25 mouse cellular contexts compared by ENCODE assay signal in genomic region chr10:76046754-76047153, GRCm38 (mm10). TPM values are rescaled to one million over a fixed set of nuclear protein-coding genes. Genes with fewer than 3 reads are reported as not detected.
DNase-seq lines count a peak whose midpoint lies in the region; ATAC-seq and TF ChIP-seq lines count a peak whose summit lies in the region.
"Had no signal": no experiment of that assay in that cellular context is flagged by ENCODE, and none has a peak within 500 bp of the region (broad histone marks: within the 10 kb centered on the region; RNA-seq: fewer than 3 reads in every experiment).

No protein-coding gene starts in this region.

- no peak for TF ChIP-seq CTCF in stomach, postnatal 0 days (IDR thresholded peaks at IDR 0.05; ENCODE audit: low read depth)
- TF ChIP-seq CTCF in liver, embryonic 14.5 days (IDR thresholded peaks at IDR 0.05; ENCODE audit: low read depth) = no peak

- no peak overlapping the region for H3K27ac ChIP-seq in stomach, embryonic 15.5 days
- H3K27ac ChIP-seq in stomach, postnatal 0 days (replicated peaks) = no peak overlapping the region
- no peak overlapping the region for H3K27ac ChIP-seq in liver, embryonic 14.5 days
- no peak overlapping the region for H3K27ac ChIP-seq in neural tube, embryonic 15.5 days (replicated peaks)
- H3K27ac ChIP-seq: embryonic facial prominence, embryonic 10.5 days; embryonic facial prominence, embryonic 15.5 days; forebrain, embryonic 12.5 days; hindbrain, embryonic 10.5 days had no signal

- no peak overlapping the region for H3K4me2 ChIP-seq in stomach, embryonic 15.5 days
- no peak overlapping the region for H3K4me2 ChIP-seq in stomach, postnatal 0 days (replicated peaks; ENCODE audit: low read depth)
- H3K4me2 ChIP-seq in liver, embryonic 14.5 days (ENCODE audit: low read depth) = no peak overlapping the region; the same call in 1 of the 2 replicates
- no peak overlapping the region for H3K4me2 ChIP-seq in neural tube, embryonic 15.5 days
- H3K4me2 ChIP-seq: embryonic facial prominence, embryonic 15.5 days; forebrain, embryonic 12.5 days; midbrain, embryonic 11.5 days had no signal

- peak; percentile 21; the same call in 1 of the 2 replicates for ATAC-seq in stomach, embryonic 15.5 days (ENCODE audit: insufficient read depth, low FRiP score, low read depth)
- no peak for ATAC-seq in stomach, postnatal 0 days (ENCODE audit: low FRiP score, low TSS enrichment)
- peak; percentile 47; the same call in 1 of the 2 replicates for ATAC-seq in liver, embryonic 14.5 days (ENCODE audit: insufficient read depth)
- no peak for ATAC-seq in neural tube, embryonic 15.5 days (ENCODE audit: low FRiP score)
- ATAC-seq: forebrain, postnatal 0 days; hindbrain, embryonic 16.5 days; intestine, postnatal 0 days; midbrain, embryonic 16.5 days had no signal

- 4% methylated on average over 1 of the region's 1 CpGs for WGBS in stomach, embryonic 15.5 days
- WGBS in stomach, postnatal 0 days = 14% methylated on average over 1 of the region's 1 CpGs
- WGBS in liver, embryonic 14.5 days (ENCODE audit: insufficient replicate concordance) = 11% methylated on average over 1 of the region's 1 CpGs
- WGBS in neural tube, embryonic 15.5 days = 72% methylated on average over 1 of the region's 1 CpGs

- no peak for TF ChIP-seq EP300 in stomach, postnatal 0 days (optimal IDR thresholded peaks at IDR 0.05)
- TF ChIP-seq EP300 in liver, embryonic 14.5 days (IDR thresholded peaks at IDR 0.05; ENCODE audit: low read depth) = no peak

- H3K9ac ChIP-seq in stomach, embryonic 15.5 days = no peak overlapping the region
- H3K9ac ChIP-seq in stomach, postnatal 0 days (ENCODE audit: low read length) = no peak overlapping the region
- no peak overlapping the region for H3K9ac ChIP-seq in liver, embryonic 14.5 days (replicated peaks)
- no peak overlapping the region for H3K9ac ChIP-seq in neural tube, embryonic 15.5 days (replicated peaks)
- H3K9ac ChIP-seq: embryonic facial prominence, embryonic 15.5 days; forebrain, embryonic 12.5 days; forebrain, postnatal 0 days had no signal

- no peaks in the 10 kb centered on the region for H3K9me3 ChIP-seq in stomach, embryonic 15.5 days
- no peaks in the 10 kb centered on the region for H3K9me3 ChIP-seq in stomach, postnatal 0 days (ENCODE audit: control insufficient read depth, low read length)
- no peaks in the 10 kb centered on the region for H3K9me3 ChIP-seq in liver, embryonic 14.5 days (ENCODE audit: control insufficient read depth, low read length)
- H3K9me3 ChIP-seq in neural tube, embryonic 15.5 days (replicated peaks) = no peaks in the 10 kb centered on the region
- H3K9me3 ChIP-seq: embryonic facial prominence, embryonic 10.5 days; embryonic facial prominence, embryonic 15.5 days; forebrain, embryonic 12.5 days; hindbrain, embryonic 10.5 days had no signal

- DNase-seq in stomach, postnatal 0 days (ENCODE audit: low spot score) = no peak
- peak; percentile 61 for DNase-seq in Muller cell, postnatal 12 days (ENCODE audit: inconsistent ontology term)
- DNase-seq in liver, embryonic 14.5 days (ENCODE audit: low read depth in 3 of 3, low spot score in 3 of 3) = no peak
- DNase-seq in left cerebral cortex, adult 18-20 months (ENCODE audit: low spot score in 2 of 2) = no peak
- no peak for DNase-seq in ovary, postnatal 14 days (ENCODE audit: low spot score)
- DNase-seq: adrenal gland, adult 2 months; cerebellum, adult 2 months; cerebellum, postnatal 14 days; forebrain, postnatal 0 days; heart, postnatal 14 days; kidney, adult 9 months; kidney, postnatal 10 days; layer of hippocampus, postnatal 36 days; thymus, adult 18-20 months; thymus, postnatal 25 days had no signal

- no peaks in the 10 kb centered on the region for H3K27me3 ChIP-seq in stomach, embryonic 15.5 days (replicated peaks)
- H3K27me3 ChIP-seq in stomach, postnatal 0 days (ENCODE audit: control insufficient read depth, insufficient read depth, low read length) = no peaks in the 10 kb centered on the region
- H3K27me3 ChIP-seq in liver, embryonic 14.5 days (ENCODE audit: control insufficient read depth, insufficient read depth, low read length) = no peaks in the 10 kb centered on the region
- H3K27me3 ChIP-seq in neural tube, embryonic 15.5 days (replicated peaks) = no peaks in the 10 kb centered on the region
- H3K27me3 ChIP-seq: embryonic facial prominence, embryonic 15.5 days; forebrain, embryonic 12.5 days had no signal

- H3K4me3 ChIP-seq in stomach, embryonic 15.5 days (replicated peaks) = no peak overlapping the region
- H3K4me3 ChIP-seq in stomach, postnatal 0 days (ENCODE audit: low read depth, low read length) = no peak overlapping the region
- no peak overlapping the region for H3K4me3 ChIP-seq in liver, embryonic 14.5 days (ENCODE audit: insufficient read depth in 1 of 2, low read depth in 2 of 2, low read length in 2 of 2)
- no peak overlapping the region for H3K4me3 ChIP-seq in neural tube, embryonic 15.5 days (replicated peaks)
- H3K4me3 ChIP-seq: embryonic facial prominence, embryonic 10.5 days; embryonic facial prominence, embryonic 15.5 days; forebrain, embryonic 12.5 days; hindbrain, embryonic 10.5 days had no signal

- H3K36me3 ChIP-seq in stomach, embryonic 15.5 days = 0 out of 2 replicates have a peak, but pooled peaks cover 7% of the 10 kb centered on the region
- no peaks in the 10 kb centered on the region for H3K36me3 ChIP-seq in stomach, postnatal 0 days (ENCODE audit: control insufficient read depth, insufficient read depth, low read length)
- no peaks in the 10 kb centered on the region for H3K36me3 ChIP-seq in liver, embryonic 14.5 days (replicated peaks; ENCODE audit: control insufficient read depth, insufficient read depth, low read depth)
- H3K36me3 ChIP-seq in neural tube, embryonic 15.5 days = peaks cover 14% of the 10 kb centered on the region

- H3K4me1 ChIP-seq in stomach, embryonic 15.5 days = no peaks in the 10 kb centered on the region
- no peaks in the 10 kb centered on the region for H3K4me1 ChIP-seq in stomach, postnatal 0 days (replicated peaks; ENCODE audit: control insufficient read depth, insufficient read depth)
- H3K4me1 ChIP-seq in liver, embryonic 14.5 days (replicated peaks; ENCODE audit: control insufficient read depth in 2 of 2, insufficient read depth in 2 of 2, low read length in 1 of 2) = peaks cover 0 to 6% of the 10 kb centered on the region in 2 experiments; a peak in 2 of 4 replicates
- no peaks in the 10 kb centered on the region for H3K4me1 ChIP-seq in neural tube, embryonic 15.5 days
- H3K4me1 ChIP-seq: embryonic facial prominence, embryonic 15.5 days; forebrain, embryonic 12.5 days had no signal

RNA-seq across cellular contexts. Expression of gene Zfp280b, which starts 14.3 kb away (rescaled TPM):
- 17.5 and 18.3 TPM in 2 replicates for polyA plus RNA-seq in stomach, embryonic 15.5 days (2015; fragmentation: Nextera tagmentation; extraction: Ambion mirVana)
- 5.7 and 6.1 TPM in 2 replicates for polyA plus RNA-seq in stomach, postnatal 0 days (2015; fragmentation: Nextera tagmentation; extraction: Ambion mirVana)
- 6.8 and 7.1 TPM in 2 replicates for polyA plus RNA-seq in liver, embryonic 14.5 days (2012; rRNA removed)
- polyA plus RNA-seq in liver, embryonic 14.5 days (2014; fragmentation: Nextera tagmentation; extraction: Ambion mirVana) = 9.6 and 10.1 TPM in 2 replicates
- 10 to 100 TPM; 15.4 to 17.5 TPM for total RNA-seq in left cerebral cortex, adult 18-20 months (2021)
- polyA plus RNA-seq in neural tube, embryonic 15.5 days (2015; fragmentation: Nextera tagmentation; extraction: Ambion mirVana) = 10.3 and 15.3 TPM in 2 replicates

Comparison
In these comparisons a context has a peak if more than half of its experiments do, and no peak if none do; other contexts are left out.
1. ATAC-seq: peak in stomach, embryonic 15.5 days (single experiment) and liver, embryonic 14.5 days (single experiment); none in stomach, postnatal 0 days (single experiment) and neural tube, embryonic 15.5 days (single experiment).